Mouse (Mus musculus): Measurements from ENCODE around the gene Dnali1.

Gene Dnali1

DNA sequence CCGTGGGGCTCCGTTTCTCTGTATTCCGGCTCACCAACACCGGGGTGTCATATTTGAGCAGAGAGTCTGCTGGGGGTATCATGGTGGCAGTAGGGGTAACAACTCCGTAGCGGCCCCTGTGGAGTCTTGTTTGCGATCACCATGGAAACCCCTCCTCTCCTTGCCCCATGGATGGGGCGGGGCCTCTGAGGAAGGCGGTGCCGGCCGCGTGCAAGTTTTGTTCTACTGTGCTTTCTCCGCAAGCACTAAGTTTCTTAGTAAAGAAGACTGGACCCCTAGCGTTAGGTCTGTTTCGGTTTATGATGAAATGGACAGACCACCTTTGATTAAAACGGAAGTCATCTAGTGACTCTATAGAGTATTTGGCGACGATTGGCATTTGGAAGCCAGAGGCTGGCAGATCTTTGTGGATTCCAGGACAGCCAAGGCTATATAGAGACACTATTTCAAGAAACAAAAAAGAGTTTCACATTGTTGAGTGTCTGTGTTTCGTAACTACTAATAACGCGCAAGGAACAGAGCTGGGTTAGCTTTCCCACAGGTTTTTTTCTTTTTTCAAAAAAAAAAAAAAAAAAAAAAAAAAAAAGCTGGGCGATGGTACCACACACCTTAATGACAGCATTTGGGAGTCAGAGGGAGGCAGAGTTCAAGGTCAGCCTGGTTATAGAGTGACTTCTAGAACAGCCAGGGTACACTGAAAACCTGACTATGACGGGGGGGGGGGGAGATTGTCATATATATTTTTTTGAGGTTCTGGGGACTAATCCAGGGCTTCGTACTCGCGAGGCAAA, at the start of gene Dnali1:
Gene Dnali1 (minus strand): TSS at position 187 of the 791 bp plus-strand sequence.
- peak; percentile 48 to 54 for DNase-seq (ENCODE audit: low spot score in 2 of 2)

DNA sequence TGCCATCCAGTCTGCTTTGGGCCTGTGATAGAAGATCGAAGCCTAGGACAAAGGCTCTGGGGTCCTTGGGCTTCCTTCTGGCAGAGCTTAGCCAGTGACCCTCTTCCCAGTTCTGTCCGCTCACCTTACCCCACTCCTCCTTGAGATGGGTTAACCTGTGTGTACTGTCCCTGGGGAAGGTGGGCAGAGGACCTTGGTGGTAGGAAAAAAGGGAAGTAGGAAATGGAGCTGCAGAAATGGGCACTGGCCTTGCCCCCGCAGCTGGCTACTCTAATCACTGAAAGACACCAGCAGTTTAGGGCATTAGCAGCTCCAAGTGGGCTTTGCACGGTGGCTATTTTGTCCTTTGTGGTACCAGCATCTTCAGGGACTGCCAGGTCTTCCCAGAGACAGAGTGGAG, 49.6 kb upstream of the Dnali1 start:
- DNase-seq (ENCODE audit: low spot score in 2 of 2), result no peak

DNA sequence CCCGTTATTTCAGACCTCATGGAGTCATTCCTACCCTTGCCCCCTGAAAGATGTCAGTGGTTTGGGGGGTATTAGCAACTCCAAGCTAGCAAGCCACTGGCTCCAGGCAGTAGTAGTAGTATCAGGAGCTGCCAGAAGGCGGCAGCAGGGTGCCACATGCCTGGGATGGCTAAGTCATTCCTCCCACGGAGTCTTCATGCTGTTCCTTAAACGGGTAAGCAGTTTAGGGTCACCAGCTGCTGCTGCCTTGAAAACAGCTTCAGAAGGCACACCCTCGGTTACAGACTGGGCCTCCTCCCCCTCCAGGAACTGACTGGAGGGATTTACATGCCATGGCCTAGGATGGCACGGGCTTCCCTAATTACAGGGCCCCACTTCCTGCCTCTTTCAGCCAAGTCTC, 49.1 kb upstream of the Dnali1 start:
- peak; percentile 91 to 93 for DNase-seq (ENCODE audit: low spot score in 2 of 2)

DNA sequence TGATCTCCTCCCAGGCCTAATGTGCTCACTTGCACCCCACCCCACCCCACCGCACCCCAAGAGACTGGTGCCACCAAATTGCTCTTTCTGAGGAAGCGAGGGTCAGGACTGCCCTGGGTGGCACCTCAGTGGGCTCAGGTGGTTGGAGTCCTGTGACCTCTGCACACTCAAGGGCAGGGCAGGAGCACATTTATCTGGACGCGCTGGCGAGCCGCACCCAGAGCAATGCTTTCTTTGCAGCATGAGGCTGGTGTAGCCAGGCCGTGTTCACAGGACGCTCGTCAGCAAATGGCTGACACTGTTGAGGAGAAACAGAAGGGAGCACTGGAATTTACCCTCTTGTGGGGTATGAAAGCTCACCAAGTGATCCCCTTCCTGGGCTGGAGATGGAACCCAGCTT, 39.9 kb upstream of the Dnali1 start:
- no peak for DNase-seq (ENCODE audit: low spot score in 2 of 2)

DNA sequence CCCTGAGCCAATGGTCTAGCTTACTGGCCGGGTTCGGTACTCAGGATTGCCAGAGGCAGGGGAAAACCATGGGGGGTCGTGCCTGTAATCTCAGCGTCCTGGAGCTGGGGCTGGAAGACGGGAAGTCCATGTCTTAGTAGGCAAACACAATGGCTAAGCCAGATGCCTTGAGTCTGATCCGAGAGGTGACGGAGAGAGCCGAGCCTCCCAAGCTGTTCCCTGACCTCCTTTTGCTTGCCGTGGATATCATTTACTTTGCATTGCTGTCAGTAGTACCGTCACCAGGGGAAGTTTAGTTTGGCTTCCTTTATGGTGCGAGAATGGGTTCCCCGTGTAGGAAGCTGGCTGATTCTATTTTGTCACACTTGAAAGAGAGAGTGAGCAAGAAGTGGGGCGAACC, 35.8 kb upstream of the Dnali1 start:
- no peak for DNase-seq (ENCODE audit: low spot score in 2 of 2)

DNA sequence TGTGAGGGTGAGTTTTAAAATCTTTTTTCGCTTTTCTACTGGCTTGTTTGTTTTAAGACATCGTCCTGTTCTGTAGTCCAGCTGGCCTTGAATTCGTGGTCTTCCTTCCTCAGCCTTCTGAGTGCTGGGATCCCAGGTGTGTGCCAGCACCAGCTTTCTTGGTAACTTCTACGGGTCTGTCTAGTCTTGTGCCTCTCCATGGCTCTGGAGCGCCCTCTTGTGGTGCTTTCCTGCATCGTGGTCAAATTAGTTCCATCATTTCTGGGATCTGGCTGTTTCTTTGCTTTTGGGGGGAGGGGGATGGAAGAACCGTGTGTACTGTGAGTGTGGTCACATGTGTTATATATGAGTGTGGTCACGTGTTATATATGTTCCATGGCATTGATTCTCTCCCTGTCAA, 34.0 kb upstream of the Dnali1 start:
- DNase-seq (ENCODE audit: low spot score in 2 of 2), result peak; percentile 81 to 90

DNA sequence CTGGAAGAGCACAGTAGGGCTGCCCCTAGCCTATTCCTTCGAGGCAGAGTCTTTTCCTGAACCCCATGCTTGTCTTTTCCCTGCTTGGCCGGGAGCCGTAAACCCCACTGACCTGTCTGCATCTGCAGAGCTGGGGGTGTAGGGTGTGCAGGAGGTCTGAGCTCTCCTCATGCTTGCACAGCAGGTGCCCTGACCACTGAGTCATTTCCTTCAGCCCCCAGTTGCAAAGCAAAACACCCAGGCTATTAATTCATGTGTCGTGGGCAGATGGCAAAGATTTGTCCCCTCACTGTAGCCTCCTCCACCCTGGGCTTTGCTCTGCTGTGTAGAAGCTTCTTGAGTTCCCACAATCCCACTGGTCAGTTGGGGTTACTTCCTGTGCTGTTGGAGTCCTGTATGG, 31.9 kb upstream of the Dnali1 start:
- DNase-seq (ENCODE audit: low spot score in 2 of 2), result no peak

DNA sequence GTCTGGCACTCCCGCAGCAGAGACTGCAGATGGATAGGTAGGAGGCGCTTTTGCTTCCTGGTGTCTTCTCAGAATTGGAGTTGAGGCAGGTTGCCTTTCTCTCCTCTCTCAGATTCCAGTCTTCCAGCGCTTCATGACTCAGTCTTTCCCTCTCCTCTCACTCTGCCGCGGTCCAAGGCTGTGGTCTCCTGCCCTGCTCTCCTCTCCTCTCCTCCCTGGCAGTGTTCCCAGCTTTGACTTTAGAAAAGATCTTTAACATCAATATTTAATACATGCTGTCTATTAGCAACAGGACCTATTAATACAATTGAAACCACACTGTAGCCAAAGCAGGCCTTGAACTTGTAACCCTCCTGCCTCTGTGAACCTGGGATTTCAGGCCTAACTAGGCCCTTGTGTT, 30.6 kb upstream of the Dnali1 start:
- no peak for DNase-seq (ENCODE audit: low spot score in 2 of 2)

DNA sequence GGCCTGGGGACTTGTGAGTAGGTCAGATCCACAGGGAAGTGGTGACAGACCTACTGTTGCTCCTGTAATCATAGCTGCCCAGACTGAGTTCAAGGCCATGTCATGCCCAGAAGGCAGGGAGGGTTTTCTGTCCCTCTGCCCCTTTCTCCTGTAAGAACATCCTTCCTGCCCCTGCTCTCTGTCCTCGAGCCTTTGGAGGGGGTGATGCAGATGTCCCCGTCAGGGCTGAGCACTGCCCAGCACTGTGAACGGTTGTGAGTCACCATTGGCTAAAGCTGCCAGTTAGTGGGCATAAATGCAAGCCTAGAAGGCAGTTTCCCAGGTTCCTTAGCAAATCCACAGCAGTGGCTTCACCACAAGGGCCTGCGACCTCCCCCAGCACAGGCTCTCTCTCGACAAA, 27.5 kb upstream of the Dnali1 start:
- no peak for DNase-seq (ENCODE audit: low spot score in 2 of 2)

DNA sequence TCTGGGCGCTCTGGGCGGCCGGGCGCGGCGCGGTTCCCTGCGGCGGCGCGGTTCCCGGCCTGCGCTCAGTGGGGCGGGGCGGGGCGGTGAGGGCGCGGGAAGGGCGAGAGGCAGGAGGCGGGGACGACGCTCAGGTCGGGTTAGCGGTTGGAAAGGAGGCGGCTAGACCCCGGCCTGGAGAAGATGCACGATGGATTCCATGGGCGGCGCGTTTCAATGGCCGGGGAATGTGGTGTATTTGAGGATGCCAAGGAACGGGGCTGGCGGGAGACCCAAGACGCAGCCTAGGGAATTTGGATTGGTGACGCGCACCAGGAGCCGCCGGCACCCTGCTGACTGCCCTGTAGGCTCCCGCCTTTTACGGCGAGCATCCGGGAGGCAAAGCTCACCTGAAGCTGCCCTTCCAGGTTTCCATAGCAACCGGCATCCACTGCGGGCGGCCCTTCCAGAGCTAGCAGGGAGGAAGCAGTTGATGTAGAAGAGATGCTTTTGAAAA, 19.9 kb upstream of the Dnali1 start:
- DNase-seq (ENCODE audit: low spot score in 2 of 2), result peak; percentile 82 to 87

DNA sequence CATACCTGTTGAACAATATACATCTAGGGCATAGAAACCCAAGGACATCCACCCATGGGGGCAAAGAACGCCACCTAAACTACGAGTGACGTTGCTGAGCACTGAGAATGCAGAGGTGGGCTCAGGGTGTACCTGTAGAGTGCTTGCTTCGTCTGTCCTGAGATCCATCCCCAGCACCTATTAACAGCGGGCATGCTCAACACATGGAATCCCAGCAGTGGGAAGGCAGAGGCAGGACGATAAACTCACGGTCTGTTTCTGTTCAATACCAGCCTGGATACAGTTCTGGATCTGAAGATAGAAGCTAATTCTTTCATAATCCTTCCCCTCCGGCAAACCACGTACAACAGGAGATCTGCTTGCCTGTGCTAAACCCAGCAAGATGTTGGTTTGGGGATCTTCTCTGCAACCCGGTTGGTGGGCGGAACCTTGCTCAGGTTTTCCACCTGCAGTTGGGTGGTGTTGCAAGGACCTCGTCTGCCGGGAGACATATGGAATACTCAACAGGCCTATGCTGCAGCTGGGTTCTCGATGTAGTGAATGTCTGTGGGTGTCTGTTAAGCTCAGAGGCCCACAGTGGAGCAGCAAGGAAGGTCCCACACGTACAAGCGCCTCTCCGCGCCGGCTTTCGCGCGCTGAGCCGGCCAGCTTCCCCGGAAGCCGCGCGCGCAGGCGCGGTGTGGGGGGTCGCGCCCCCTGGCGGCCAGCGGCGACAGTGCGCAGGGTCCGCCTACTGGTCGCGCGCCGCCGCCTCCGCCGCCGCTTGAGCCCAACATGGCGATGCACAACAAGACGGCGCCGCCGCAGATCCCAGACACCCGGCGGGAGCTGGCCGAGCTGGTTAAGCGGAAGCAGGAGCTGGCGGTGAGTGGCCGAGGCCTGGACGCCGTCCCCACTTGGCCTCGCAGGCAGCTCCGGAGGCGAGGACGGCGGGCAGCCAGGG, 19.2 kb upstream of the Dnali1 start, which contains the start of gene Meaf6:
Gene Meaf6 (plus strand): TSS at position 732 of the 943 bp plus-strand sequence.
- peak; percentile 92 to 94 for DNase-seq (ENCODE audit: low spot score in 2 of 2)

DNA sequence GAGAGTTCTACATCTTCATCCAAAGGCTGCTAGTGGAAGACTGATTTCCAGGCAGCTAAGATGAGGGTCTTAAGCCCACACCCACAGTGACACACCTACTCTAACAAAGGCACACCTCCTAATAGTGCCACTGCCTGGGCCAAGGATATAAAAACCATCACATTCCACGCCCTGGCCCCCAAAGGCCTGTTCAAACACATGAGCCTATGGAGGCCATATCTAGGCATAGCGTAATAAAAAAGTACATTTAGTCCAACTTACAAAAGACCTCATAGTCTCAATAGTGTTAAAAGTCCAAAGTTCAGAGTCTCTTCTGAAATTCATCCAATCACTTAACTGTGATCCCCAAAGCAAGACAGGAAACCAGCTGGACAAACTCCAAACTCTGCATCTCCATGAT, 13.2 kb upstream of the Dnali1 start:
- no peak for DNase-seq (ENCODE audit: low spot score in 2 of 2)

DNA sequence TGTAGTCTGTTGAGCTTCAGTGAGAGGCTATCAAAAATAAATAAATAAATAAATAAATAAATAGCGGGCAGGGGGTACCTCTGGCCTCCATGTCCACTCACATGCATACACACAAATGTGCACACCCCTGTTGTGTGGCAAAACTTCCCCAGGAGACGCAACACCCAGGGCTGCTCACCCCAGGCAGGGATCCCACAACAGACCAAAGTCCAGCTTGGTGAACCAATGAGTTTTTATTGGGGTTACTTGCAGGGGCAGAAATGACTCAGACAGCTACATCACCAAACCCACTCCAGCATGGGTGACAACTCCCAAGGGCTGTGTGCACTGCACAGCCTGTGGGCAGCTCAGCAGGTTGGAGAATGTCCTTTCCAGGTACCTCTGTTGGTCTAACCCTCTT, 12.2 kb upstream of the Dnali1 start:
- no peak for DNase-seq (ENCODE audit: low spot score in 2 of 2)

DNA sequence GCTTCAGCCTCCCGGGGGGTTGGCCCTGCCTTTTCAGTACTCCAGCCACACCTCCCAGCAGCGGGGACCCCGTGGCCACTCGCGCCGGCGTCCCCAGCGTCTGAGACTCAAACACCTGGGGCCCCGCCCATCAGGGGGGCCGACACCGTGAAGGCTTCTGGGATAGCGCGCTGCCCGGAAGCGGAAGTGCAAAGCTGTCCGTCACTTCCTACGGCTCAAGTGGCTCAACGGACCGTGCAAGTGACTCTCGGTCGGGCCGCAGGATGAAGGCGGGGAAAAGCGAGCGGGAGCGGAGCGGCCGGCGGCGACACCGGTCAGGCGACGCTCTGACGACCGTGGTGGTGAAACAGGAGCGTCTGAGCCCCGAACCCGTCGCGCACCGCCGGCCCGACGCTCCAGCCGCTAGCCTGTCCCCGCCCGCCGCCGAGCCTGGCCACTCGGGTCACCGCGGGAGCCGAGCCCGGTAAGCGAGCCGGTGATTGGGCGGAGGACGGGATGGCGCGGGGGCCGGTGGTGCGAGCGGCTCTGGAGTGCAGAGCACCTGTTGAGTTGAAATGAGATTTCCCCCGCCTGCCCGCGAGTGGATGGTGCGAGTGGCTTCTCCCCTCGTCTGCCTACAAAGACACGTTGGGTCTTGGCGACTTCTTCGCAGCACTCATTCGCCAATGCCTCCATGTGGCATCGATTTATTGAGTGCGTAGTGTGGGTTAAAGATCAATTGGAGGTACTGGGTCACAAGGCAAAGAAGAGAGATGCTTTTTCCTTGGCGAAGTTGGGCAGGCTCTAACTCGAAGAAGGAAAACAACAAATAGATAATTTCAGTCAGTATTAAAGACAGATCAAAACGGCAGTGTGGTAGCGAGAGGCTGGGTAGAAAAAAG, 1.2 kb upstream of the Dnali1 start, which contains the start of gene Snip1:
Gene Snip1 (plus strand): TSS at position 183 of the 881 bp plus-strand sequence.
- peak; percentile 95 for DNase-seq (ENCODE audit: low spot score in 2 of 2)

DNA sequence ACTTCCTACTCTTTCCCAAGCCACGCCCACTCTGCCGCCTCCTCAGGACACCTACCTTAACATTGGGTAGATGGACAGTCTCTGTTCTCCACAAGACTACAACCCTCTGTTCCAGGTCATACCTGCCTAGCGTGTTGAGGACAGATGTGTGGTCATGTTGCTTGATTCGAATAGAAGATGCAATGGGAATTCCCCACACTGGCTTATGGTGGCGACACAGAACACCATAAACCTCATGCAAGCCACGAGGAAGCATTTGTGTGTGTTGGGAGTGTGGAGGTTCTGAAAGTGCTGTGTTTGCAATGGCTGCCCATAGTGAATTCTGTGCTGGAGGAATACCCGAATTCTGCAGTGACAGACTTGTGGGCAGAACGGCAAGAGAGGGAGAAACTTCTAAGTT, 1.7 kb downstream of the Dnali1 start:
- no peak for DNase-seq (ENCODE audit: low spot score in 2 of 2)

DNA sequence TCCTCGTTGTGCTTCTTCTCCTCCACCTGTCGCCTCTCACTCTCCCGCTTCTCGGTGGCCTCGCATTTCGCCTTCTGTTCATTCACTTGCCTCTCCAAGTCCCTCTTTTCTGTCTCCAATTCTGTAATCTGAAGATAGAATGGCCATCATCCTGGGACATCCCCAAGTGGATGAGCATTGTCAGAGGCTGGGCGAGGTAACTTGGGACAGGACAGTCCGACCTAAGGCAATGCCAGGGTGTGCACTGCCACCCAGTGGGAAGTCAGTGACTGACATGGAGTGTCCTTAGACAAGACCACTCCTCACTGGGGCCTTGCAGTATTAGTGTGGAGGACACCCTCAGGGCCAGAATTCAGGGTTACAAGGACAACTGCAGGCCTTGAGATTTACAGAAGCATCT, 6.5 kb downstream of the Dnali1 start:
- peak; percentile 61 to 71 for DNase-seq (ENCODE audit: low spot score in 2 of 2)

DNA sequence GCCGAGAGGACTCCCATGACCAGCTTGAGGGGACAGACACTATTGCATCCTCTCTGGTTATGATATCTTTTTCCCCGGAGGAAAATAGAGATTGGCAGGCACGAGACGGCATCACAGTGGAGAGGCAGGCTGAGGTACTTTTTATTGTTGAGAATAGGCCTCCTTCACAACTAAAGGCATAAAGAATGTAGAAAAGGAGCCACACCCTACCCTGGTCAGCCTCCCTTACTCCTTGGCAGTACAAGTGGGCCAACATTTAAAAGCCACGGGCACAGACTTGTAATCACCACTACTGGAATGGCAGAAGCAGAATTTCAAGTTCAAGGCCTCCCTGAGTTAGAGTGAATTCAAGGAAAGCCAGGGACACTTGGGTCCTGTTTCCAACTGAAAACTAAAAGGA, 7.5 kb downstream of the Dnali1 start:
- no peak for DNase-seq (ENCODE audit: low spot score in 2 of 2)

DNA sequence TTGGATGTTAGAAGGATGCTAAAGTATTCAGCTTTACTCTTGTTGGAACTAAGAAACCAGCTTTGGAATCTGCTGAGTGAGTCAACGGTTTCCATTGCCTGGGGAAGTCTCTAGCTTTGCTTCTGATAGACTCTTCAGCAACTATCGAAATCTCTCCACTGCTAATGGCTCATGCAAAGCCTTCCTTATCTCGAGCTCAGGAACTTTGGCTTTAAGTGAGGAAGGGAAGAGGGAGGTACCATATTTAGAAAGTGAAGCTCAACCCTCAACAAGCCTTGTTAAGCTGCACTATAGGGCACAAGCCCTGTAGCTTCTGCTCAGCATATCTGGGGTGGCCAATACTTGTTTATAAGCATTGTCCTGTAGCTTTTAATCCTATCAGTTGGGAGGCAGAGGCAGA, 8.2 kb downstream of the Dnali1 start:
- DNase-seq (ENCODE audit: low spot score in 2 of 2), result no peak

DNA sequence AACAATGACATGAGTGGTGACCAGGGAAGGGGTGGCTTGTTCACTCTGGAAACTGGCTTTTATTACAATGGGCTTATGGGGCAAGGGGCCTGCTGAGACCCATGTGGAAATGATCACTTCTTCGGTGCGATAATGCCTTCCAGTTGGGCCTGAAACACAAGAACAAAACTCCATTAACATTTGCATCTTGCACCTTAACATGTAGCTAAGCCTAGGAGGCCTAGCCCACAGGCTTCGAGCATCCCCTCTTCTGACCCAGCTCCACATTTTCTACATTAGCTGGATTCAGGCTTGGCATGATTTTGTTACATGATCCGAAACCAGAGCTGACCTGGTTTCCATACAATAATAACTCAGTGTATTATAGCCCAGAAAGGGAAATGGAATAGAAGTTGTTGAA, 9.0 kb downstream of the Dnali1 start:
- no peak for DNase-seq (ENCODE audit: low spot score in 2 of 2)

DNA sequence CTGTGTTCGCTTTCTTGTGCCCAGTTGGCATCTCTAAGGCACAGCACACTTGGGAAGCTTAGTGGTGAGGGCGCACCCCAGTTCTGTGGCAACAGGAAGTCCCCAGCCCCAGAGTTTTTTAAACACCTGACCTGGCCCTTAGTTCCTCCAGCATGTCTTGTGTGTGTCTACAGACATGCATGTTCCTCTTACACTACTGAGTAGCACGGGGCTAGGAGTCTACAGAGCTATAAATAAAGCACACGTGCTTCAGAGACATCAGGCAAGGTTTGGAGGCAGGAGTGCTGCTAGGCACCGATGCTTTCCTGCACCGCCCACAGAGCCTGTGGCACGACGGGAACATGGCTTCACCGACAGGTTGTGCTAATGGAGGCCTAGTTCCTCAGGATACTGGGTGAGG, 10.1 kb downstream of the Dnali1 start:
- peak in 1 of 2 experiments; percentile 33 for DNase-seq (ENCODE audit: low spot score in 2 of 2)

DNA sequence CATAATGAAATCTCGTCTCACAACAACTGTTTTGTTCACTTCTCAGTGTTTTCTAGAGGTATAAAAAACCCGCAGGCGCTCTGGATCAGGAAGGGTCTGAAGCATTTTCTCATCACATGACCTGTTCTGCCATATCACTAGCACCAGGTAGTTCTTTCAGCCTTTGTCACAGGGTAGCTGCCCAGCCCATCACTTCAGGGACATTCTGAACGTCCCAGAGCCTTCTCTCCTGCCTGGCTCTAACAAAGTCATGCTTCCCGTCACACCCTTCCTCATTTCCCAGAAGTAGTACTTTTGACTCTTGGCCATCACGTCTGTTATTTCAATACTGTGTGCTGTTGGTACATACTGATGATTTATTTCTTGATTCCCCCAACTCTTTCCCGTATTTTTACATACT, 21.0 kb downstream of the Dnali1 start:
- no peak for DNase-seq (ENCODE audit: low spot score in 2 of 2)

Measured in right cerebral cortex, postnatal 10 days (tissue).